Mouse (Mus musculus): ENCODE measurements at regions not wholly inside any gene's neighbourhood (a gene's known extent, or its start where the extent isn't known, plus 50 kb on each side); places are given as distances from the start of the nearest gene placed in this dataset.

GRCm38 (mm10) chr12:16279146-16279545 lies 331.6 kb downstream of the Lpin1 start:
- TF ChIP-seq CTCF (IDR thresholded peaks at IDR 0.05; ENCODE audit: extremely low read depth, insufficient read length, insufficient replicate concordance, low read depth, low read length) (no peak), POLR2A (IDR thresholded peaks at IDR 0.05; ENCODE audit: low read depth, low read length) (no peak)

All from small intestine, adult 2 months (tissue).